Mouse (Mus musculus) embryo, embryonic 11.5 days (tissue): Measurements from ENCODE around the gene Gm49486.

Experiments used
- DNase-seq: peaks from one replicate; pipeline ENCODE4 v3.0.0-alpha.2; 2012; ENCODE audit warnings: low read depth, low spot score

Gm49486 gene

DNA sequence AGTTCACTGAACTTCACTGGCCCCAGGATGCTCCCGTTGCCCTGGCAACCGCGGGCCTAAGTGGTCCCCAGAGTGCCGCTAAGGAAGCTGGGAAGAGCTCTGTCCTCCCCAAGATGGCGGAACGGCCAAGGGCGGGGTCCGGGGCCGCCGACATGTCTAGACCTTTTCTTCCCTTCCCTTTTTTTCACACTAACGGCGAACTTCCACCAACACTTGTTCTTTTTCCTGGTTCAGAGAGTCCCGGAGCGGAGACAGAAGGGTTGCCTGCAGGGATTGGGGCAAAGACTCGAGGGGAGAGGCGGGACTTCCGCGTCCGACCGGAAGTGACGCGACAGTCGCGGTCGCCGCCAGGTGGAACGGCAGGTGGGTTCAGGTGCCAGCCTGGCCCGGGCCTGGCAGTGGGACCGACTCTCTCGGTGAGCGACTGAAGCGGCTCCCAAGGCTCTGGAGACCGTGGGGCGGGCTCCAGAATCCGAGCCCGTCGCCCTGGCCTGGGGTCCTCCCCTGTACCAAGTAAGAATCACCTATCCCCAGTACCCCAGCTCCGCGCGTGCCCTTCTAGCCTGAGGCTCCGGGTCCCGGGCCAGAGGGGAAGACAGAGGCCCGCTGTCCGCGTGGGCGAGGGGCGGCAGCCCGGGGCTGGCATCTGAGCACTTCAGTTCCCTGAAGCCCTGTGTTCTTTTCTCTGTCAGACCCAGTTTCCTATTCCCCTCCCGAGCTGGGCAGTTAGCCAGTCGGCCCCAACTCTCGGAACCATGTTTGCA is at the start of gene Gm49486, which contains the start of gene Pick1:
Gene Gm49486, plus strand, starts transcription at position 334 of the 764 bp plus-strand sequence.
Gene Pick1, plus strand, starts transcription at position 116 of the 764 bp plus-strand sequence.
- DNase-seq: peak; percentile 86

DNA sequence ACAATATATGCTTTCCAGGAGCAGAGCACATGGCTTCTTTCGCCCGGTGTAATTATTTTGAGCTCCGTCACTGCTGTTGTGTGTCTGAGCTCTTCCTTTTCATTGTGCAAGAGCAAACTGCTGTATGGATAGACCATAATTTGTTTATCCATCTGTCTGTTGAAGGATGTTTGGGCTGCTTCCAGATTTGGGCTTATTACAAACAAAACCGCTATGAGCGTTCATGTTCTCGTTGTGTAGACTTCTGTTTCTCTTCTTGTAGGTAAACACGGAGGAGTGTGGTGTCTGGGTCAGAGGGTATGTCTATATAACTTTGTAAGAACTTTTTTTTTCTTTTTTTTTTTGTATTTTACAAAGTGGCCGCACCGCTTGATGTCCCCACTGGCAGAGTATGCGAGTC is 44.0 kb upstream of the Gm49486 start:
- DNase-seq: no peak

- DNase-seq: no peak
Measured at GRCm38 (mm10) chr15:79187819-79188218, 41.4 kb upstream of the Gm49486 start.

- DNase-seq: no peak
Measured at GRCm38 (mm10) chr15:79191426-79191825, 37.8 kb upstream of the Gm49486 start.

DNA sequence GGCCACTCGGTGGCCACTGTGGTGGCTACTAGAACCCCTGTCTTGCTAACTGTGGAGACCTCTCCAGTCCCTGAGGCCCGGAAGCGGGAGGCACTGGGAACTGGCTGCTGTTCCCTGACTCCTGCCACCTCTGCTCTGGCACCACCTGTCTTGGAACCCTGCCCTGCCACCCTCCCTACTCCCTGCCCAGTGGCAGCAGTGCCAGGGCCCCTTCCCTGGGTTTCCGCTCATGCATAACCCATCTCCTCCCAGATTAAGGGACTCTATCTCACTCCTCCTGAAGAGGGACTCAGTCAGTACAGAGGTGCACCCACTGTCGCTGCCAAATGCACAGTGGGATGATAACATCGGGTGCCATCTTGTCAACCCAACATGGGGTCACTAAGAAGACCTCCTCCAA is 36.7 kb upstream of the Gm49486 start:
- no peak for DNase-seq

DNA sequence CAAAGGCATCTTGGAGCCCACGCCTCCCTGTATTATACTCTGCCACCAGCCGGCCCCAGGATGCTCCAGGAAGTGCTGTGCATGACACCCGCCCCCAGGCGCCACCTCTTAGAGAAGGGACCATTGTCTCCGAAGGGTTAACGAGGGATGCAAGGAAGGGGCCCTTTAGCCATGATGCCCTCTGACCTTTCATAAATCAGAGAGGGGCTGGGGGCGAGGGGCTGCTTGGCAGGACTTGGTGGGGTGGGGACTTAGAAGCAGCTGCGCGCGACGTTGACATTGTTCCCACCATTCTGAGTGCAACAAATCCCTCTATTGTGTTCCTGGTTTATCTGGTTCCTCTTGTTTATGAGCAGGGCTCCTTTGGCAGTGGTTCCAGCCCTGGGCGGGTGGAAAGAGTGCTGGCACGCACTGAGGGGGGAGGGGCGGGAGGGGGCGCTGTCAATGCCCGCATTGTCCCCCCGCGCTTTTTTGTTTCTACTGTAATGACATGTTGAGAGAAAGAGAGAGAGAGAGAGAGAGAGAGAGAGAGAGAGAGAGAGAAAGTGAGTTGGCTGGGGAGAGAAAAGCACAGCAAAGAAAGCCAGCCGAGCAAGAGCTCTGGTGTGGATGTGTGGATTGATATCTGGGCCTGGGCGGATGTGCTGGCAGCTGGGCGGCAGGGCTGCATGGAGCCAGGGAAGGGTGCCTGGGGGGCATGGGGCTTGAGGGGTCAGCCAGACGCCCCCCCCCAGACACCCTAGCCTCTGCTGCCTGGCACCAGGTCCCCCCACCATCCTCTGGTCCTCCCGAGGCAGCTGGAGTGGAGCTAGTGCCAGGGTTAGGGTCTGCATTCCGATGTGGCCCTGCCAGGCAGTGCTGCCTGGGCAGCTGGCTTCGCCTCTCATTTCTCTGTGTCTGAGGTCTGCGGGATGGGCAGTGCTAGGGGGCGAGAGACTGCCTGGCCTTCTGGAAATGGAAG is 36.0 kb upstream of the Gm49486 start:
- DNase-seq: peak; percentile 34

DNA sequence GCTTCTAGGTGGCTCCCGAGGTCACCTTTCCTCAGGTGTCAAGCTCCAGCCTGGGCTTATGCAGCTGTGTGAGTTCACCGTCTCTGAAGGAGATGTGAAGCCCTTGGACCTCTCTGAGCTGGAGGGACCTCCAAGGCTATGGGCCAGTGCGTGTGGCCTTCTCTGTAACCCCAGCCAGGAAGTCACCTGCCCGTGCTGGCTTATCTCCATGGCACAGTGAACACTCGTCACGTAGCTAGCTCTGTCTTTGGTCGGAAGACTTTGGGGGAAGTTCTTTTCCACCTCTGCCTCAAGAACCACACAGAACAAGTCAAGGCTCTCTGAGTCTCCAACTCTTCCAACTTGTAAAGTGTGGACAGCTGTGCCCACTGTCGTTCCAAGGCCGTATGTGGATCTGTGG is 35.1 kb upstream of the Gm49486 start:
- DNase-seq: no peak

GRCm38 (mm10) chr15:79194946-79195345 is 34.2 kb upstream of the Gm49486 start:
- DNase-seq: no peak

- DNase-seq: no peak
Measured at GRCm38 (mm10) chr15:79195492-79195891, 33.7 kb upstream of the Gm49486 start.

DNA sequence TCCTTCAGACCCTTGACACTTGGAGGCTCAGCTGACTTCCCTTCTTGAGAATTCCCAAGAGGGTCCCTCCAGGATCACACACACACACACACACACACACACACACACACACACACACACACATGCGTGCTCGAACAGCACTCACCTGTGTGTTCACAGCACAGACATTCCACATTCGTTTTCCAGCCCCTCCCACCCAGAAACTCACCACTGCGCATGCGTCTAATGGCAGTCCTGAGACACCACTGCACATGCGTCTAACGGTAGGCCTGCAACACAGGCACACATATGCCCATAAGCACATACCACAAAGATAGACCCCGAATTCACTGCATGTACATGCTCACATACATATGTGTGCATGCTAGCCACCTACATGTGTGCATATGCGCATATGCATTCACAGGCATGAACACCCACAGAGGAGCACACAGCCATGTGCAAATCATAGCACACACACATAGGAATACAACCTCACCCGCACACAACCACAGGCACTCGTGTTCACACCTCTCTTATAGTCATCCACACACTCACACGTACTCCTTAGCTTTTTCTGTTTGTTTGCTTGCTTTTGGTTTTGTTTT is 29.7 kb upstream of the Gm49486 start:
- no peak for DNase-seq

DNA sequence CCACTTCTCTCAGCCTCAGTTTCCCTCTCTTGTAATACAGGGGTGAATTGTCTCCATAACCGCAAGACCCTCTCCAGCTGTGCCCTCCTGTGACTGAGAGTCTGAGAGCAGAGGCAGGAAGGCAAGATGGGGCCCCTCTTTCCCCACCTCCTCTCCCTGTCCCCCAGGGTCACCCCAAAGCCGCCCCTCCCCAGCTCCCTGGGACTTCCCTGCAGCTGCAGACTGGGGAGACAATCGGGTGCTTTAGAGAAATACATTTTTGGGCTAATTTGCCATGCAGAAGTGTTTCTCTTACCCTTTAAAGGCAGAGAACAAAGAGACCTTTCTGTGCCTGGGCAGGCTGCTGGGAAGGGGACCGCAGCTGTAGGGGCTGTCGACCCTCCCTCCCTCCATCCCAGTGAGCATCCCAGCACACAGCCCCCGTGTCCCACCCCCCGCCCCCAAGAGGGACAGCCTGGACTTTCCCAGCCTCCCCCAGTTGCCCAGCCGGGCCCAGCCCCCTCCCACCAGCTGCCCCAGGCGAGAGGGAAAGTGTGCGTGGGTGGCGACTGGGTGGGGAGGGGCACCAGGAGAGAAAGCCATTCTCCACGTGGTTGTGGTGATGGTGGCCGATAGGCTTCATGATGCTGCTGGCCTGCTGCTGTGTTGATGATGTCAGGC is 27.6 kb upstream of the Gm49486 start:
- DNase-seq: no peak

- no peak for DNase-seq
Measured at GRCm38 (mm10) chr15:79202575-79202974, 26.6 kb upstream of the Gm49486 start.

DNA sequence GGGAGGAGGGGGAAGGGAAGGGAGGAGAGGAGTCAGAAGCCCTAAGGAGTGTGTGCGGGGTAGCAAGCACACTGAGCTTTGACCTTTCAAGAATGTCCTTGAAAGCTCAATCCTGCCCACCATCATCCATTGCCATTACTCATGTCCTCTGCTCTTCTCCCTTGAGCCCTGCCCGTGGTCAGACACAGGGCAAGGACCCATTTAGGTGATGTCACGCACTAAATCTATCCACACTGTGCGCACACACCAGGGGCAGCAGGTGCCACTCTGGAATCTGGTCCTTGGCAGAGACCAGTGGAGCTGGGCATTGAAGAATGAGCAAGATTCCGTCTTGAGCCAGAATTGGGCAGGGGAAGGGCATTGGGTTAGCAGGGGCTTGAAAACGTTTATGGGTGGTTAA is 21.0 kb upstream of the Gm49486 start:
- DNase-seq: no peak

- DNase-seq: no peak
Measured at GRCm38 (mm10) chr15:79208758-79209439, 20.3 kb upstream of the Gm49486 start.

DNA sequence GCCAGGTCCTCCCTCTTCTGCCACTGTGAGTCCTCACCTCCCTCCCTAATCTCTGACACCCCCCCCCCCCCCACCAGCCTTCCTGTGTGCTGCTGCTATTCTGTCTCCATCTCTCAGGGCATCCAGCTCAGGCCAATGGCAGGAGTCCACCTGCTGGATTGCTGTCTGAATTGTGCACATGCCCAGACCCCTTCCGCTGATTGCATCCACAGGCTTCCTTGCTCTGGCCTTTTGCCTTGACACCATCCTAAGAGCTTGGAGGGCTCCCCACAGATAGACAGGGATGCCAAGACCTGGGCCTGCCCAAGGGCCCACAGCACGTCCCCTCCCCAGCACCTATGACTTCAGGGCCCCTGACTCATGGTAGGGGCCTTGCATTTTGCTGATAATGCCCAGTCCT is 18.8 kb upstream of the Gm49486 start:
- DNase-seq: no peak

DNA sequence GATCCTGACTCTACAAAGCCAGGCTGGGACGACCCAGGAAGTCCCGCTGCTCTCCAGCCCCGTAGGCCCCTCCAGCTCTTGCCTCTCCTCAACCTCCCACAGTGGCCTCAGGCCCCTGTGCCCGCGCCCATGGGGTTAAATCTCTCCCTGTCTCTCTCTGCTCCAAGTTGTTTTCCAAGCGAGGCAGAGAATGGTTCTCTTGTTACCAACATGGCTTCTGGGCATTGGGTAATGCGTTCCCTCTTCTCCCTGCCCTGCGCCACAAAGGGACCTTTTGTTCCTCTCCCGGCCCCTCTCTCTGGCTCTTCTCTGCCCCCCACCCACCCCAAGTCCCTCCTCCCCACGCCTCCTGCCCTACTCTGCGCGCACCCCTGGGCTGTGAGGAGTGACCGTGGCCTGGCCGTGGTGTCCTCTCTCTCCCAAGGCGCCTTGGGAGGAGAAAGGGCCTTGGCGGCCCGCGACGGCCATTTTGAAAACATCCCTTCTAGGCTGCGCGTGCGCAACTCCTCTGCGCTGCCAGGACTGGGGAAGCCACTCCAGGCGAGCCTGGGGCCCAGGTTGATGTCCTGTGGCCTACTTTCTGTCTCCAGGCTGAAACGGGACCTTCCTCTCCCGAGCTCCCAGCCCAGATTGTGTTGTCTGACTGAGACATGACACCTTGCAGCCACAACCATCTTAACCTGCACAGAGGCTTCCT is 16.3 kb upstream of the Gm49486 start:
- DNase-seq: no peak

- no peak for DNase-seq
Measured at GRCm38 (mm10) chr15:79213591-79213990, 15.6 kb upstream of the Gm49486 start.

DNA sequence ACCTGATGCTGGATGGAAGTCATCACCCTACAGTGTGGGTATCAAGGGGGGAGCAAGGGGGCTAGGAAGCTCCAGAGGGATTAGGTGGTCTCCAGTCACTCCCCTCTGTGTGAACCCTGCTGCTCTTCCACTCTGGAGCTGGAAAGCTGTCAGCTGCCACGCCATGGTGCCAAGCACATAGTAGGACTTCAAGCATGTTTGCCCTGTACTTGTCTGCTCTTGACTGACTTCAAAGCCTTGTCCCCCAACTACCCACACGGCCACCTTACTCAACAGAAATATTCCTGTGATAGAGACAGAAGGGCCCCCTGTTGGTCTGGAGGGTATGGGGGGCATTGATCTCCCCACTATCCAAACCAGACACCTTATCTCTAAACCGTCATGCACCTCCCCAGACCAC is 13.0 kb upstream of the Gm49486 start:
- DNase-seq: no peak

DNA sequence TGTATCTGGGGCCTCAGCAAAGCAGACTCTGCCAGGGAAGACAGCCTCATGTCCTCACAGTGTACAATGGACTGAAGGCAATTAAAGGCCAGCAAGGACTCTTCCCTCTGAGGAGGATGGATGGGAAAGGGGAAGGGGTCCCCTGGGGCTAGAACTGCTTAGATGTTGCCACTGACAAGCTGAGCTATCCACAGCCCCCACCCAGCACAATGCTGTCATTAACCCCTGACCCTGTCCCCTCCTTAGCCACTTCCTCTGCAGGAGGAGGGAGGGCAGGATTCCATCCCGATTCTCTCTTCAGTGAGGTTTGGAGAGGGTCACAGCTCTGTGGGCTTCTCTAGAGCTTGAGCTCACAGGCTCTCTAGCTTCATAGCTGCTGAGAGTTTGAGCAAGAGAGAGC is 9.6 kb upstream of the Gm49486 start:
- no peak for DNase-seq

GRCm38 (mm10) chr15:79223641-79224040 is 5.5 kb upstream of the Gm49486 start:
- DNase-seq: no peak
